Mouse (Mus musculus): ENCODE data around the gene Pate3. TPM values are rescaled to one million over a fixed set of nuclear protein-coding genes. Genes with fewer than 3 reads are reported as not detected.
"Not testable (repeated sequence)": the region's sequence is repeated elsewhere in the genome, so short reads cannot be mapped to it uniquely, and the experiment has no call there.

The Pate3 gene
- not detected in 2 replicates for polyA plus RNA-seq (2014; fragmentation: Nextera tagmentation; extraction: Ambion mirVana)

DNA sequence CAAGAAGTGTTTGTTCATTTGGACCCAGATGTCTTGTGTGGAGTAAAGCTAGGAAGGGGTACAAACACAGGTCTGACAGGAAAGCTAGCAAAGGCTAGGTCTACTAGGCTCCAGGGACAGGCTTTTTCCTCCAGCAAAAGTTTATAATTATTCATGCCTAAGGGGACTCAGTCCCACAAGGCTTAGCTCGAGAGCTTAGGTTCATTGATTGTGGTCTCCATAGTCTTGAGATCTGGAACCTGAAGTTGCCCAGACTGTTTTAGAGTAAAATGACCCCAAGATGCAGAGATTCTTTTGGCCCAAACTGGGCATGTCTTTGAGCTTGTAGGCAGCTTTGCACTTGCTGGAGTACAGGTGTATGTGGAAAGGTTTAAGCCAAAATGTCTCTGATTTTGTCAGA is at the start of gene Pate3:
Pate3 (minus strand) TSS at position 101 of the 400 bp plus-strand sequence.
- Histone ChIP-seq H3K4me1 (ENCODE audit: control insufficient read depth, insufficient read depth, low read length) (no peaks in the 10 kb centered on the region), H3K9ac (ENCODE audit: low read length) (no peak within 1 kb of the TSS), H3K4me2 (no peak within 1 kb of the TSS), H3K9me3 (ENCODE audit: control insufficient read depth, low read length) (no peaks in the 10 kb centered on the region; the same call in 1 of the 2 replicates), H3K27ac (ENCODE audit: low read depth, low read length) (no peak within 1 kb of the TSS), H3K4me3 (ENCODE audit: low read depth, low read length) (no peak within 1 kb of the TSS), H3K27me3 (ENCODE audit: control insufficient read depth, insufficient read depth, low read length) (no peaks in the 10 kb centered on the region), H3K36me3 (ENCODE audit: control insufficient read depth, insufficient read depth, low read length) (no peaks in the 10 kb centered on the region)
- ATAC-seq (ENCODE audit: low FRiP score) (no peak), DNase-seq (ENCODE audit: low spot score, missing footprints) (no peak)
- WGBS, result 88% methylated on average over 1 of the region's 1 CpGs

DNA sequence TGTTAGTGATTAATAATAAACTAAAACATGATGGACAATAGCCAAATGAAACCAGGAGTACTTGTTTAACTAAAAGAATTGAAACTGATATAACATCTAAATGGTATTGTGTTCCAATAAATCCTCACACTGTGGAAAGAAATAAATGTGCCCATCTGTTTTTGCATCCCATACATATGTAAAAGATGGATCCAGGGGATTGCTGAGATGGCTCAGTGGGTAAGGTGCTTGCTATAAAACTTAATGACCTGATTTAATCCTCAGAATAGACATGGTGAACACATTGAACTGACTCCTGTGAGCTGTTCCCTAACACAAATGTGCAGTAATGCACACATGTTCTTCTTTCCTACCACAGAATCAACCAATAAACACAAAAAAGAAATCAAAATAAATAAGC is 43.9 kb upstream of the Pate3 start:
- H3K27me3 ChIP-seq (ENCODE audit: control insufficient read depth, insufficient read depth, low read length), result no peaks in the 10 kb centered on the region
- ATAC-seq (ENCODE audit: low FRiP score), result no peak
- no peak for DNase-seq (ENCODE audit: low spot score, missing footprints)
- H3K4me1 ChIP-seq (ENCODE audit: control insufficient read depth, insufficient read depth, low read length), result no peaks in the 10 kb centered on the region
- no peak overlapping the region for H3K9ac ChIP-seq (ENCODE audit: low read length)
- H3K27ac ChIP-seq (ENCODE audit: low read depth, low read length), result no peak overlapping the region
- no peak overlapping the region for H3K4me3 ChIP-seq (ENCODE audit: low read depth, low read length)
- H3K9me3 ChIP-seq (ENCODE audit: control insufficient read depth, low read length), result no peaks in the 10 kb centered on the region
- H3K4me2 ChIP-seq, result no peak overlapping the region
- no peaks in the 10 kb centered on the region for H3K36me3 ChIP-seq (ENCODE audit: control insufficient read depth, insufficient read depth, low read length)

DNA sequence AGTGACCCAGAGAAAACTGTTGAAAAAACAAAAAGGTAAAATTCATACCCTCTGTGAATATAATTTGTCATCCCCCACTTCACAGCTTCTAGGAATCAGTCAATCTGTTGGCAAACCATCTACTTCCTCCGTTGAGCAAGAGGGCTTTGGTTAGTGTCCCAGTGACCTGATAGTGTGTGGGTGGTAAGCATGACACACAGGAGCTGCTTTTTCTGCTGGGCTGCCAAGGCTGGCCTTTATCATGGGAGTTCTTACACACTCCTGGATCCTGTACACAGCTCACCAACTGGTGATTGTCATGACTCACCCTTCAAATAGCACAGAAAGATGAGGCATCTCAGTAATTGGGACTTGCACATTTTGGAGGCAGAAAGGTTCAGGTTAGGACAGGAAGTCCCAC is 39.0 kb upstream of the Pate3 start, which contains the start of gene Pate1:
Pate1 (minus strand) TSS at position 378 of the 400 bp plus-strand sequence.
- 59% methylated on average over 1 of the region's 1 CpGs for WGBS
- no peak within 1 kb of the TSS for H3K4me2 ChIP-seq
- no peak within 1 kb of the TSS for H3K27ac ChIP-seq (ENCODE audit: low read depth, low read length)
- H3K9ac ChIP-seq (ENCODE audit: low read length), result no peak within 1 kb of the TSS
- no peaks in the 10 kb centered on the region for H3K4me1 ChIP-seq (ENCODE audit: control insufficient read depth, insufficient read depth, low read length)
- no peak within 1 kb of the TSS for H3K4me3 ChIP-seq (ENCODE audit: low read depth, low read length)
- no peaks in the 10 kb centered on the region for H3K27me3 ChIP-seq (ENCODE audit: control insufficient read depth, insufficient read depth, low read length)
- no peak for ATAC-seq (ENCODE audit: low FRiP score)
- H3K9me3 ChIP-seq (ENCODE audit: control insufficient read depth, low read length), result no peaks in the 10 kb centered on the region
- DNase-seq (ENCODE audit: low spot score, missing footprints), result no peak
- no peaks in the 10 kb centered on the region for H3K36me3 ChIP-seq (ENCODE audit: control insufficient read depth, insufficient read depth, low read length)

DNA sequence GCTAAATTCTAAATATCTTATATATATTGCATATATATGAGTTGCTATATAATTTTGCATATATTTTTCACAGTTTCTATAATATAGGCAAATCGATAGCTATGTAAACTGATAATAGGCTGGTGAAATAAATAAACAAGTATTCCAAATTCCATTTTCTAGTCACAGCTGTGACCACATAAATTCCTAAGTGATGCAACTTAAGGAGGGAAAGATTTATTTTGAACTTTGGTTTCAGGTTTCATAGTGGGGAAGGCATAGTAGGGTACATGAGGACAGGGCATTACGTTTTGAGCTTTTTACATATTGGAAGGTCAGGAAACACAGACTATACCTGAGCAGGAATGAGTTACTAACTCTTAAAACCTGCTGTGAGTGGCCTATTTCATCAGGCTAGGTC is 25.6 kb upstream of the Pate3 start:
- no peaks in the 10 kb centered on the region for H3K9me3 ChIP-seq (ENCODE audit: control insufficient read depth, low read length)
- H3K36me3 ChIP-seq (ENCODE audit: control insufficient read depth, insufficient read depth, low read length), result no peaks in the 10 kb centered on the region
- H3K4me1 ChIP-seq (ENCODE audit: control insufficient read depth, insufficient read depth, low read length), result no peaks in the 10 kb centered on the region
- DNase-seq (ENCODE audit: low spot score, missing footprints) (no peak), ATAC-seq (ENCODE audit: low FRiP score) (no peak)
- WGBS, result 83% methylated on average over 2 of the region's 2 CpGs
- H3K27me3 ChIP-seq (ENCODE audit: control insufficient read depth, insufficient read depth, low read length), result no peaks in the 10 kb centered on the region
- no peak overlapping the region for H3K4me2 ChIP-seq
- H3K4me3 ChIP-seq (ENCODE audit: low read depth, low read length), result no peak overlapping the region
- no peak overlapping the region for H3K27ac ChIP-seq (ENCODE audit: low read depth, low read length)
- H3K9ac ChIP-seq (ENCODE audit: low read length), result no peak overlapping the region

DNA sequence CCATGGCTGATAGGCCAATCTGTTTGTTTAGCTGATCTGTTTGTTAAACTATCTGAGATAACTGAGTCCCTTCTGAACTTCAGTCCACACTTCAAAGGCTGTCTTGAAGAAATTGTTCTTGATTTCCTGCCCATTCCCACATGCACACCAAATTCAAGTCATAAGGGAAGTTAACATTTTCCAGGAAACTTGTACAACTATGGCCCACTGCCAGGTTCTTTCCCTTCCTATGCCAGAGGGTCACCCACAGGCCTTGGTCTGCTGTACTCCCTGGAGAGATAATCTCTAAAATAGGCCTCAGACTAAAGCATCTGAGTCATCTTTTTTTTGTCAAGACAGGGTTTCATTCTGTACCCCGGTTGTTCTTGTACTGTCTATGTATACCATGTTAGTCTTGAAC is 15.0 kb downstream of the Pate3 start:
- Histone ChIP-seq H3K9ac (ENCODE audit: low read length) (no peak overlapping the region), H3K4me2 (no peak overlapping the region), H3K4me3 (ENCODE audit: low read depth, low read length) (no peak overlapping the region), H3K9me3 (ENCODE audit: control insufficient read depth, low read length) (no peaks in the 10 kb centered on the region), H3K36me3 (ENCODE audit: control insufficient read depth, insufficient read depth, low read length) (no peaks in the 10 kb centered on the region), H3K4me1 (ENCODE audit: control insufficient read depth, insufficient read depth, low read length) (no peaks in the 10 kb centered on the region), H3K27ac (ENCODE audit: low read depth, low read length) (no peak overlapping the region), H3K27me3 (ENCODE audit: control insufficient read depth, insufficient read depth, low read length) (no peaks in the 10 kb centered on the region)
- DNase-seq (ENCODE audit: low spot score, missing footprints), result no peak
- 83% methylated on average over 1 of the region's 1 CpGs for WGBS
- no peak for ATAC-seq (ENCODE audit: low FRiP score)

DNA sequence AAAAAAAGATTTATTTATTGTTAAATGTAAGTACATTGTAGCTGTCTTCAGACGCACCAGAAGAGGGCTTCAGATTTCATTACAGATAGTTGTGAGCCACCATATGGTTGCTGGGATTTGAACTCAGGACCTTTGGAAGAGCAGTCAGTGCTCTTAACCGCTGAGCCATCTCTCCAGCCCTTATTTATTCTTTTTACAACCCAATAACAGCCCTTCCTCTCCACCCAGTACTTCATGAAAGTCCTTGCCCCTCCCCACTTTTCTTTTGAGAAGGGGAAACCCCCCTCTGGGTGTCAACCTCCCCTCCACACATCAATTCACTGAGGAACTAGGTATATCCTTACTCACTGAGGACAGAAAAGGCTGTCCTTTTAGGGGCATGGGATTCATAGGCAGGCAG is 31.2 kb downstream of the Pate3 start:
- not testable (repeated sequence) for H3K27ac ChIP-seq (ENCODE audit: low read depth, low read length); ATAC-seq (ENCODE audit: low FRiP score); H3K9ac ChIP-seq (ENCODE audit: low read length); DNase-seq (ENCODE audit: low spot score, missing footprints); H3K4me2 ChIP-seq; H3K36me3 ChIP-seq (ENCODE audit: control insufficient read depth, insufficient read depth, low read length); H3K4me3 ChIP-seq (ENCODE audit: low read depth, low read length); H3K4me1 ChIP-seq (ENCODE audit: control insufficient read depth, insufficient read depth, low read length); H3K9me3 ChIP-seq (ENCODE audit: control insufficient read depth, low read length); H3K27me3 ChIP-seq (ENCODE audit: control insufficient read depth, insufficient read depth, low read length)
- WGBS, result 73% methylated on average over 2 of the region's 2 CpGs

DNA sequence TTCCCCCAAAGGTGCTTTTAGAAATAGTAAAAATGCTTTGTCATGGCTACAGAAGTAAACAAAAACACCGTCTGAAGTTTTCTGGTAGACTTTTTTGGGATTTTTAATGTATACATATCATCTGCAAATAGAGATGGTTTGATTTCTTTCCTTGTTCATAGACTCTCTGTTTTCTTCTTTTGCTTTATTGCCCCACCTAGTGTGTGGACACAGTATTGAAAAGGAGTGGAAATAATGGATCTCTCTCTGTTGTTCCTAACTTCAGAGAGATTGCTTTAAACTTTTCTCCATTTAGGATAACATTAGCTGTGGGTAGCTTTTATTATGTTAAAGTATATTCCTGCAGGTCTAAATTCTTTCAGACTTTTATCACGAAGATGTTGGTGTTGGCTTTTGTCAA is 34.0 kb downstream of the Pate3 start:
- DNase-seq (ENCODE audit: low spot score, missing footprints) (no peak), ATAC-seq (ENCODE audit: low FRiP score) (no peak)
- H3K9ac ChIP-seq (ENCODE audit: low read length), result no peak overlapping the region
- WGBS, result 36% methylated on average over 2 of the region's 2 CpGs
- no peaks in the 10 kb centered on the region for H3K4me1 ChIP-seq (ENCODE audit: control insufficient read depth, insufficient read depth, low read length)
- no peaks in the 10 kb centered on the region for H3K36me3 ChIP-seq (ENCODE audit: control insufficient read depth, insufficient read depth, low read length)
- H3K27ac ChIP-seq (ENCODE audit: low read depth, low read length), result no peak overlapping the region
- no peak overlapping the region for H3K4me2 ChIP-seq
- H3K27me3 ChIP-seq (ENCODE audit: control insufficient read depth, insufficient read depth, low read length), result no peaks in the 10 kb centered on the region
- H3K9me3 ChIP-seq (ENCODE audit: control insufficient read depth, low read length), result no peaks in the 10 kb centered on the region
- H3K4me3 ChIP-seq (ENCODE audit: low read depth, low read length), result no peak overlapping the region

DNA sequence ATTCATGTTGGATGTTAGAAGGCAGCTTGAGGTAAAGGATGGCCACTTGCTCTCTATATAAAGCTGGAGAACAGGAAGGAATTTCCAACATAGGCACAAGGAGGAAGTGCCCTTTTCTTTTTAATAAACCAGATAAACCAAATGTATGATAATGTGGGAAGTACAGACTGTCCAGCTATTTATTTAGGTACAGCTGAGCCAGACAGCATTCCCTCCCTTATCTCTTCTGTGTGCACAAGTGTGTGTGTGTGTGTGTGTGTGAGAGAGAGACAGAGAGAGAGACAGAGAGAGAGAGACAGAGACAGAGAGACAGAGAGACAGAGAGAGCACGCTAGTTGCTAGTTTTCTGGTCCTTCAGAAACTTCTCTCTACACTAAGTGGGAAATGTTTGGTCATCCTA is 36.2 kb downstream of the Pate3 start, which contains the start of gene Pate4:
Pate4 (minus strand) TSS at position 101 of the 400 bp plus-strand sequence.
- 96% methylated on average over 1 of the region's 1 CpGs for WGBS
- Histone ChIP-seq H3K4me2 (no peak within 1 kb of the TSS), H3K4me1 (ENCODE audit: control insufficient read depth, insufficient read depth, low read length) (no peaks in the 10 kb centered on the region), H3K27ac (ENCODE audit: low read depth, low read length) (no peak within 1 kb of the TSS), H3K9ac (ENCODE audit: low read length) (no peak within 1 kb of the TSS), H3K4me3 (ENCODE audit: low read depth, low read length) (no peak within 1 kb of the TSS), H3K36me3 (ENCODE audit: control insufficient read depth, insufficient read depth, low read length) (no peaks in the 10 kb centered on the region), H3K9me3 (ENCODE audit: control insufficient read depth, low read length) (no peaks in the 10 kb centered on the region), H3K27me3 (ENCODE audit: control insufficient read depth, insufficient read depth, low read length) (no peaks in the 10 kb centered on the region)
- ATAC-seq (ENCODE audit: low FRiP score) (no peak), DNase-seq (ENCODE audit: low spot score, missing footprints) (no peak)

GRCm38 (mm10) chr9:35607647-35608405 is 40.2 kb downstream of the Pate3 start:
- H3K36me3 ChIP-seq (ENCODE audit: control insufficient read depth, insufficient read depth, low read length), result no peaks in the 10 kb centered on the region
- 76% methylated on average over 8 of the region's 8 CpGs for WGBS
- no peaks in the 10 kb centered on the region for H3K27me3 ChIP-seq (ENCODE audit: control insufficient read depth, insufficient read depth, low read length)
- H3K9ac ChIP-seq (ENCODE audit: low read length), result no peak overlapping the region
- no peak overlapping the region for H3K4me2 ChIP-seq
- ATAC-seq (ENCODE audit: low FRiP score), result no peak
- H3K9me3 ChIP-seq (ENCODE audit: control insufficient read depth, low read length), result no peaks in the 10 kb centered on the region
- peak; percentile 51 for DNase-seq (ENCODE audit: low spot score, missing footprints)
- no peaks in the 10 kb centered on the region for H3K4me1 ChIP-seq (ENCODE audit: control insufficient read depth, insufficient read depth, low read length)
- no peak overlapping the region for H3K4me3 ChIP-seq (ENCODE audit: low read depth, low read length)
- no peak overlapping the region for H3K27ac ChIP-seq (ENCODE audit: low read depth, low read length)
